Comparison of ENCODE assay signal across 7 mouse cellular contexts in genomic region chr17:46710959-46711597, GRCm38 (mm10). TPM values are rescaled to one million over a fixed set of nuclear protein-coding genes. Genes with fewer than 3 reads are reported as not detected.
A peak's percentile ranks its signal among the peaks of the same experiment; 100 is the strongest.
DNase-seq lines count a peak whose midpoint lies in the region; ATAC-seq lines count a peak whose summit lies in the region.

Pex6 (plus strand) TSS chr17:46711463.

- DNase-seq in adrenal gland, adult 2 months: peak; percentile 95
- DNase-seq in embryo, embryonic 11.5 days (ENCODE audit: low read depth, low spot score): peak; percentile 88
- peak; percentile 91 to 96 for DNase-seq in gastrocnemius, postnatal 4 days (ENCODE audit: low spot score in 2 of 2)
- peak; percentile 92 to 93 for DNase-seq in left cerebral cortex, postnatal 36 days (ENCODE audit: low spot score in 2 of 2)
- peak; percentile 99 for DNase-seq in midbrain, embryonic 11.5 days (ENCODE audit: low spot score, missing footprints)
- DNase-seq in skeletal muscle tissue, adult 2 months (ENCODE audit: low read depth, low spot score): peak; percentile 88

- H3K4me2 ChIP-seq in intestine, embryonic 16.5 days (ENCODE audit: low read depth, low read length): peak within 1 kb of the TSS; percentile 71
- H3K4me2 ChIP-seq in midbrain, embryonic 11.5 days: peak within 1 kb of the TSS; percentile 100

- peak; percentile 93 for ATAC-seq in intestine, embryonic 16.5 days
- peak; percentile 91 for ATAC-seq in midbrain, embryonic 11.5 days (ENCODE audit: low FRiP score)

- no peaks in the 10 kb centered on the region for H3K9me3 ChIP-seq in intestine, embryonic 16.5 days (ENCODE audit: control insufficient read depth, low read length)
- no peaks in the 10 kb centered on the region for H3K9me3 ChIP-seq in midbrain, embryonic 11.5 days (ENCODE audit: control insufficient read depth, low read length)

- peak within 1 kb of the TSS; percentile 72 for H3K27ac ChIP-seq in intestine, embryonic 16.5 days (ENCODE audit: low read length)
- no peak within 1 kb of the TSS; the same call in 1 of the 2 replicates for H3K27ac ChIP-seq in midbrain, embryonic 11.5 days (ENCODE audit: low read depth, low read length)

- WGBS in intestine, embryonic 16.5 days: 7% methylated on average over 36 of the region's 36 CpGs
- 9% methylated on average over 36 of the region's 36 CpGs for WGBS in midbrain, embryonic 11.5 days

- H3K9ac ChIP-seq in intestine, embryonic 16.5 days (ENCODE audit: low read depth, low read length): peak within 1 kb of the TSS; percentile 96
- H3K9ac ChIP-seq in midbrain, embryonic 11.5 days (ENCODE audit: low read length): peak within 1 kb of the TSS; percentile 88

- peaks cover 10% of the 10 kb centered on the region for H3K36me3 ChIP-seq in intestine, embryonic 16.5 days (ENCODE audit: control insufficient read depth, insufficient read depth, low read length)
- H3K36me3 ChIP-seq in midbrain, embryonic 11.5 days (ENCODE audit: control insufficient read depth, insufficient read depth, low read length): peaks cover 6% of the 10 kb centered on the region; the same call in 1 of the 2 replicates

- peak within 1 kb of the TSS; percentile 91 for H3K4me3 ChIP-seq in intestine, embryonic 16.5 days (ENCODE audit: low read length)
- H3K4me3 ChIP-seq in midbrain, embryonic 11.5 days (ENCODE audit: low read depth, low read length): peak within 1 kb of the TSS; percentile 97

- peaks cover 8% of the 10 kb centered on the region for H3K4me1 ChIP-seq in intestine, embryonic 16.5 days (ENCODE audit: control insufficient read depth, insufficient read depth, low read length)
- H3K4me1 ChIP-seq in midbrain, embryonic 11.5 days (ENCODE audit: control insufficient read depth, insufficient read depth, low read length): peaks cover 8% of the 10 kb centered on the region

- H3K27me3 ChIP-seq in intestine, embryonic 16.5 days (replicated peaks; ENCODE audit: control insufficient read depth, insufficient read depth, low read length): no peaks in the 10 kb centered on the region
- no peaks in the 10 kb centered on the region; the same call in 1 of the 2 replicates for H3K27me3 ChIP-seq in midbrain, embryonic 11.5 days (ENCODE audit: control insufficient read depth, insufficient read depth, low read length)

- intact Hi-C loops in left cerebral cortex, postnatal 36 days (cut with DNase I): loop anchor here (5.0 kb wide), 1 partner anchor 39 kb away; the partner anchor contains the start of gene Rrp36

RNA-seq across cellular contexts. Expression of gene Pex6, which starts in this region (rescaled TPM):
- total RNA-seq in adrenal gland, adult 2 months (2021): 10 to 100 TPM; 49.5 to 69.2 TPM
- 167 and 190 TPM in 2 replicates for polyA plus RNA-seq in adrenal gland, adult 2 months (2012; rRNA removed)
- 10 to 100 TPM; 17.6 to 19.6 TPM for total RNA-seq in gastrocnemius, postnatal 4 days (2021)
- 17.1 and 20.8 TPM in 2 replicates for polyA plus RNA-seq in intestine, embryonic 16.5 days (2015; fragmentation: Nextera tagmentation; extraction: Ambion mirVana)
- 10 to 100 TPM; 50.6 to 52.4 TPM for total RNA-seq in left cerebral cortex, postnatal 36 days (2021)
- polyA plus RNA-seq in midbrain, embryonic 11.5 days (2014; fragmentation: Nextera tagmentation; extraction: Ambion mirVana): 12.8 and 16.5 TPM in 2 replicates
